In the genomic region with DNA sequence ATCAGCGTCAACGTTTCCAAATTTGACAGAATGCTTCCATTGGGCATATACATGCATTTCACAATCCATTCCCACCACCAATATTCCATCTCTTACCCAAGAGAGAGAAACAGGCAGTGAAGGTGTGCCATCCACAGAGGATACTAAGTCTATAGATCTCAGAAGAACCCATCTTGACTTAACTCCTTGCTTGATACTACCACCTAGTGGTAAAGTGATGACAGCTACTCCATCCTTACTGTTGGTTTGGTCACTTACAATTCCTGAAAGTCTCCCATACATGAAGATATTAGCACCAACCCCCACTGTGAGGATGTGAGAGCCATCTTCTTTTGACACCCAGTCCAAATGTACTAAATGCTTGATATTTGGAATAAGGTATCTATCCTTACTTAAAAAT, we compare ENCODE assay signal across 12 mouse cellular contexts.
A peak's percentile ranks its signal among the peaks of the same experiment; 100 is the strongest.
DNase-seq lines count a peak whose midpoint lies in the region; ATAC-seq and TF ChIP-seq lines count a peak whose summit lies in the region.
"Had no signal": no experiment of that assay in that cellular context is flagged by ENCODE, and none has a peak within 500 bp of the region (broad histone marks: within the 10 kb centered on the region; RNA-seq: fewer than 3 reads in every experiment).

No protein-coding gene starts in this region.

- H3K27me3 ChIP-seq in embryonic facial prominence, embryonic 11.5 days (ENCODE audit: control insufficient read depth, insufficient read depth, low read length), result no peaks in the 10 kb centered on the region
- no peaks in the 10 kb centered on the region for H3K27me3 ChIP-seq in embryonic facial prominence, embryonic 10.5 days (replicated peaks; ENCODE audit: low read depth, poor library complexity, severe bottlenecking)
- H3K27me3 ChIP-seq: liver, embryonic 13.5 days had no signal

- intact Hi-C loops in left cerebral cortex, adult 2 months (cut with DNase I), result no loop called here
- intact Hi-C loops in left cerebral cortex, postnatal 10 days (cut with DNase I), result no loop called here

- H3K9ac ChIP-seq in embryonic facial prominence, embryonic 11.5 days (replicated peaks; ENCODE audit: low read length), result no peak overlapping the region
- H3K9ac ChIP-seq: liver, embryonic 13.5 days had no signal

- no peak overlapping the region for H3K27ac ChIP-seq in embryonic facial prominence, embryonic 11.5 days (replicated peaks; ENCODE audit: low read depth, low read length)
- H3K27ac ChIP-seq in embryonic facial prominence, embryonic 10.5 days (replicated peaks), result no peak overlapping the region
- H3K27ac ChIP-seq in left cerebral cortex, adult 2 months, result no peak overlapping the region
- H3K27ac ChIP-seq: liver, embryonic 13.5 days had no signal

- H3K36me3 ChIP-seq in embryonic facial prominence, embryonic 11.5 days (replicated peaks; ENCODE audit: control insufficient read depth, insufficient read depth, low read depth, low read length), result no peaks in the 10 kb centered on the region
- H3K36me3 ChIP-seq in embryonic facial prominence, embryonic 10.5 days (replicated peaks), result no peaks in the 10 kb centered on the region
- H3K36me3 ChIP-seq: liver, embryonic 13.5 days had no signal

- H3K4me3 ChIP-seq in embryonic facial prominence, embryonic 11.5 days (ENCODE audit: low read depth, low read length), result no peak overlapping the region
- H3K4me3 ChIP-seq in embryonic facial prominence, embryonic 10.5 days, result no peak overlapping the region
- no peak overlapping the region for H3K4me3 ChIP-seq in left cerebral cortex, adult 2 months
- H3K4me3 ChIP-seq: liver, embryonic 13.5 days had no signal

- no peak overlapping the region for H3K4me2 ChIP-seq in embryonic facial prominence, embryonic 11.5 days (ENCODE audit: low read depth, low read length)
- H3K4me2 ChIP-seq: liver, embryonic 13.5 days had no signal

- DNase-seq in embryonic facial prominence, embryonic 11.5 days (ENCODE audit: low spot score), result peak; percentile 23
- DNase-seq in embryonic facial prominence, embryonic 10.5 days (ENCODE audit: low spot score), result no peak
- DNase-seq in left cerebral cortex, adult 2 months (ENCODE audit: extremely low spot score in 1 of 2, low spot score in 2 of 2), result no peak
- no peak for DNase-seq in left cerebral cortex, postnatal 10 days (ENCODE audit: extremely low spot score in 1 of 2, low spot score in 2 of 2)
- peak; percentile 51 for DNase-seq in NIH3T3 (ENCODE audit: low read depth)
- DNase-seq in ovary, adult 18-20 months (ENCODE audit: low spot score), result no peak
- no peak for DNase-seq in urinary bladder, adult 2 months (ENCODE audit: low spot score)
- DNase-seq: B cell, adult 2 months; gastrocnemius, postnatal 14 days; kidney, postnatal 4 days; liver, embryonic 13.5 days had no signal

- H3K4me1 ChIP-seq in embryonic facial prominence, embryonic 11.5 days (ENCODE audit: control insufficient read depth, insufficient read depth, low read length), result no peaks in the 10 kb centered on the region
- no peaks in the 10 kb centered on the region for H3K4me1 ChIP-seq in embryonic facial prominence, embryonic 10.5 days
- H3K4me1 ChIP-seq: liver, embryonic 13.5 days had no signal

- ATAC-seq in embryonic facial prominence, embryonic 11.5 days (replicated peaks; ENCODE audit: insufficient number of reproducible peaks, low FRiP score, low TSS enrichment, low read depth), result no peak
- ATAC-seq in megakaryocyte progenitor cell, adult 5-6 weeks (replicated peaks; ENCODE audit: poor library complexity), result peak; percentile 44; the same call in 1 of the 2 replicates

- 93% methylated on average over 2 of the region's 2 CpGs for WGBS in embryonic facial prominence, embryonic 11.5 days
- WGBS in embryonic facial prominence, embryonic 10.5 days, result 90% methylated on average over 2 of the region's 2 CpGs

- H3K9me3 ChIP-seq in embryonic facial prominence, embryonic 11.5 days (replicated peaks; ENCODE audit: control insufficient read depth, low read length), result no peaks in the 10 kb centered on the region
- no peaks in the 10 kb centered on the region for H3K9me3 ChIP-seq in embryonic facial prominence, embryonic 10.5 days
- H3K9me3 ChIP-seq: liver, embryonic 13.5 days had no signal

- TF ChIP-seq CTCF in left cerebral cortex, adult 2 months (IDR thresholded peaks at IDR 0.05), result peak; percentile 35

Comparison
In these comparisons a context has a peak if more than half of its experiments do, and no peak if none do; other contexts are left out.
1. DNase-seq: peak in embryonic facial prominence, embryonic 11.5 days (single experiment) and NIH3T3 (single experiment); none in embryonic facial prominence, embryonic 10.5 days (single experiment), left cerebral cortex, adult 2 months (0 of 2), left cerebral cortex, postnatal 10 days (0 of 2), ovary, adult 18-20 months (single experiment) and urinary bladder, adult 2 months (single experiment).